Mouse (Mus musculus) neural tube, embryonic 14.5 days (tissue): ENCODE results near the gene Olfr765. TPM values are rescaled to one million over a fixed set of nuclear protein-coding genes. Genes with fewer than 3 reads are reported as not detected.
"Not testable (repeated sequence)": the region's sequence is repeated elsewhere in the genome, so short reads cannot be mapped to it uniquely, and the experiment has no call there.

Experiments used
- ATAC-seq: fragments of 200-750 bp; cut with Nextera tagmentation; 2 replicates; pipeline ENCODE4 v1.8.0; 2017; ENCODE audit warnings: low read depth, mild to moderate bottlenecking, moderate TSS enrichment, moderate library complexity
- H3K27ac ChIP-seq: fragments of 300-500 bp; sonication (generic); 2 replicates; pipeline ENCODE4 v1.5.1; 2014; ENCODE audit warnings: low read depth, mild to moderate bottlenecking, control low read depth, low read length, moderate library complexity, mixed read lengths
- H3K27me3 ChIP-seq: fragments of 300-500 bp; sonication (generic); 2 replicates; pipeline ENCODE4 v1.6.1; 2014; ENCODE audit warnings: low read length; ENCODE audit not compliant: control insufficient read depth, insufficient read depth
- H3K36me3 ChIP-seq: fragments of 300-500 bp; sonication (generic); 2 replicates; pipeline ENCODE4 v1.6.1; 2014; ENCODE audit warnings: low read length, mixed read lengths; ENCODE audit not compliant: control insufficient read depth, insufficient read depth
- H3K4me1 ChIP-seq: fragments of 300-500 bp; sonication (generic); 2 replicates; pipeline ENCODE4 v1.6.1; 2014; ENCODE audit warnings: low read length; ENCODE audit not compliant: control insufficient read depth, insufficient read depth
- H3K4me2 ChIP-seq: fragments of 300-500 bp; sonication (generic); 2 replicates; pipeline ENCODE4 v1.6.1; 2014; ENCODE audit warnings: mild to moderate bottlenecking, low read depth, low read length, control low read depth
- H3K4me3 ChIP-seq: fragments of 300-500 bp; sonication (generic); 2 replicates; pipeline ENCODE4 v1.5.1; 2014; ENCODE audit warnings: low read depth, low read length, control low read depth, mixed read lengths
- H3K9ac ChIP-seq: fragments of 300-500 bp; sonication (generic); replicated peaks from 2 replicates; pipeline ENCODE4 v1.6.1; 2014; ENCODE audit warnings: low read depth, mild to moderate bottlenecking, control low read depth, low read length, mixed read lengths
- H3K9me3 ChIP-seq: fragments of 300-500 bp; sonication (generic); 2 replicates; pipeline ENCODE4 v1.6.1; 2016; ENCODE audit warnings: low read length; ENCODE audit not compliant: control insufficient read depth
- WGBS: fragments of 180-500 bp; shearing (Covaris S2); extraction: QIAGEN DNeasy Blood & Tissue Kit; methylation state at CpG from one replicate; pipeline ENCODE4 v1.1.7; 2014; 5-methylcytosine and 5-hydroxymethylcytosine counted together
- polyA plus RNA-seq: library from polyadenylated mRNA; unstranded; fragments of >200 nt; fragmentation: Nextera tagmentation; extraction: Ambion mirVana; gene quantifications from 2 replicates; pipeline ENCODE4 v1.2.1, GENCODE M21; 2014

Olfr765 gene
- polyA plus RNA-seq, 1 experiment from 2014 or later = not detected

- H3K4me1 ChIP-seq = not testable (repeated sequence)
These were observed 38.3 kb downstream of the Olfr765 start for GRCm38 (mm10) chr10:129011511-129011910.

DNA sequence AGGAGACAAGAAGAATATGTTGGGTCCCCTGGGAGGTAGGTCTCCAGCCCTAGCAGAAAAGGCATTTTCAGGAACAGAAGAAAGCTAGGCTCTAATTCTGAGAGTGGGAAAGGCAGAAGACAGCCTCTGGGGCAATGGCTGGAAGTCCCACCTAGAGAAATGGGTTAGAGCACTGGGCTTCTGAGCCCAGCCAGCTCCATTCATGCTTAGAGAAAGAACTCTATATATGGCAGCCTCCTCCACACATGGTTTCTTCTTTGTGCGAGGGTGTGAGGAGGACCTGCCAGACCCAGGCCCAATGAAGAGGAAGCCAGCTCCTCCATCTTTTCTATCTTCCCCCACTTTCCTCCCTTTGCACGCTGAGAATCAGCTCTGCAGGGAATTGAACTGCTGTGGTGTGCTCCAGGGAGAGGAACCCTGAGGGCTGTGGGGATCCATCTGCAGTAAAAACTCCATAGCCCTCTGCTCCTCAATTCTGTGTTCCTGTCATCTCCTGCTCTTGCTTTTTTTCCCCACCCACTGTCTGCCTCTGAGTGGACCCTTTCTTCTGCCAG, 39.4 kb downstream of the Olfr765 start, which contains the start of gene Olfr763:
Olfr763 (plus strand) TSS at position 504 of the 554 bp plus-strand sequence.
- H3K4me1 ChIP-seq = no peaks in the 10 kb centered on the region
- no peak within 1 kb of the TSS for H3K4me3 ChIP-seq
- WGBS = 70% methylated on average over 2 of the region's 2 CpGs
- no peaks in the 10 kb centered on the region for H3K27me3 ChIP-seq
- no peaks in the 10 kb centered on the region for H3K36me3 ChIP-seq
- H3K9me3 ChIP-seq = no peaks in the 10 kb centered on the region
- no peak within 1 kb of the TSS for H3K27ac ChIP-seq
- no peak for ATAC-seq
- H3K4me2 ChIP-seq = no peak within 1 kb of the TSS
- no peak within 1 kb of the TSS for H3K9ac ChIP-seq

More at GRCm38 (mm10) chr10:129011511-129011910, 38.3 kb downstream of the Olfr765 start:
- H3K4me2 ChIP-seq, H3K36me3 ChIP-seq, H3K9me3 ChIP-seq, H3K4me3 ChIP-seq, H3K27ac ChIP-seq, H3K9ac ChIP-seq, H3K27me3 ChIP-seq, ATAC-seq: not testable (repeated sequence)
- WGBS = 80% methylated on average over 1 of the region's 5 CpGs

DNA sequence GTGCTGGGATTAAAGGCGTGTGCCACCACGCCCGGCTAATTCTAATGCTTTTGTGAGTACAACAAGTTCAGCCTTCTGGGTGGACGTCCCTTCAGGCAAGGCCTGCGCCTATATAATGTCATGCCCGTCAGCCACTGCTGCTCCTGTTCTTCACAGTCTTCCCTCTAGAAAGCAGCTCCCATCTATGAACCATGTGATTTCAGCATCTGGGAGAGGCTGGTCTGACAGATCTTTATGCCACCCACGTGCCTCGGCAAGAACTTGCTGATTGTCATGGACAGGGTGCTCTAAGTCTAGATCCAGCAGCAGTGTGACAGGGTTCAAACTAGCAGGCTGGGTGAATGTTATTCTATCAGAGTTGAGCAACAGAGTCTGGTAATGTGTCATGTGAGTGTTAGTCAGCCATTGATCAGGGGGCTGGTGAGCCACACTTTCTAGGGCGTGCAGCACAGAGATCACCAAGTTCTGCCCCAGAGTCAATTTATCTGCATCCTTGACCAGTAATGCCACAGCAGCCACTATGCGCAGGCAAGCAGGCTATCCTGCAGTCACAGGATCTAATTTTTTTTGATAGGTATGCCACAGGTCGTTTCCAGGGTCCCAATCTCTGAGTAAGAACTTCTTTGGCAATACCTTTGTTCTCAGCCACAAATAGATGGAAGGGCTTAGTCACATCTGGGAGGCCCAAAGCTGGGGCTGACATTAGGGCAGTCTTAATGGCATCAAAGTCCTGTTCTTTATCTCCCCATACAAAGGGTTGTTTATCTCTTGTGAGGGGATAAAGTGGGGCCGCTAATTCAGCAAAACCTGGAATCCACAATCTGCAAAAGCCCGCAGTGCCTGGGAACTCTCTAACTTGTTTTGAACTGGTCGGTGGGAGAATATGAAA, 45.5 kb downstream of the Olfr765 start:
- Histone ChIP-seq H3K36me3 (no peaks in the 10 kb centered on the region), H3K4me3 (no peak overlapping the region), H3K9me3 (no peaks in the 10 kb centered on the region), H3K27me3 (no peaks in the 10 kb centered on the region), H3K27ac (no peak overlapping the region), H3K9ac (no peak overlapping the region), H3K4me2 (no peak overlapping the region), H3K4me1 (no peaks in the 10 kb centered on the region)
- 86% methylated on average over 14 of the region's 14 CpGs for WGBS
- ATAC-seq = no peak

DNA sequence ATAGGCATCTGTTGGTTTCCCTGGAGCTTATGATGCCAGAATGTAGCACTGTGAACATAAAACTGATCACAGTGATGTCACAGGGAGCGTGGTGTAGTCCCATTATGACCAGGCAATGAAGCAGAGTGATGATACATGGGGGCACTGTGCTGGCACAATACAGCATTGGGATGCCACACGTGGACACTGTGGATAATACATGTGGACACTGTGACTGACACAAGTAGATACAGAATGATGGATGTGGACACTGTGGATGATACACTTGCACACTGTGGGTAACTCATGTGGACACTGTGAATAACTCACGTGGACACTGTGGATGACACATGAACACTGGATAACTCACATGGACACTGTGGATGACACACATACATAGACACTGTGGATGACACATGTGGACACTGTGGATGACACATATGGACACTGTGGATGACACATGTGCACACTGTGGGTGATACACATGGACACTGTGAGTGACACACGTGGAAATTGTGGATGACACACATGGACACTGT, 53.2 kb downstream of the Olfr765 start:
- no peak for ATAC-seq
- Histone ChIP-seq H3K36me3 (no peaks in the 10 kb centered on the region), H3K4me3 (no peak overlapping the region), H3K4me1 (no peaks in the 10 kb centered on the region), H3K27ac (no peak overlapping the region), H3K27me3 (no peaks in the 10 kb centered on the region), H3K9ac (no peak overlapping the region), H3K4me2 (no peak overlapping the region), H3K9me3 (no peaks in the 10 kb centered on the region)
- WGBS = 75% methylated on average over 4 of the region's 4 CpGs

DNA sequence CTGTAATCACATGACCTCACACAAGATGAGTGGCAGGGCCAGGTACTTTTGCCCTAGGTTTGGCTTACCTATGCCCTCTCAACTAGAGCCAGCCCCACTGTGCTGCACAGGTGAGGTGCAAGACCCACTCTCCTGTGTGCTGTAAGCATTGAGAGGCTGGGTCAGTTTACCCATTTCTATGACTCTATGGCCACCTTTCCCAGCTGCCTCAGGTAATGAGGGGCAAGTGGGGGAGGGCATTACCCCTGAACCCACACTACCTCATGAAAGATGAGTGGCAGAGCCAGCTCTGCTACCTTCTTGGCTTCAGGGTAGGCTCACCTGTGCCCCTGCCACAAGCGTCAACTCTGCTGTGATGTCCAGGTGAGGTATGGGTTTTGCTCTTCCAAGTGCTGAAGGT, 54.0 kb downstream of the Olfr765 start:
- no peaks in the 10 kb centered on the region for H3K27me3 ChIP-seq
- H3K4me3 ChIP-seq = no peak overlapping the region
- ATAC-seq = no peak
- H3K9ac ChIP-seq = no peak overlapping the region
- H3K9me3 ChIP-seq = no peaks in the 10 kb centered on the region
- H3K4me1 ChIP-seq = no peaks in the 10 kb centered on the region
- 87% methylated on average over 1 of the region's 1 CpGs for WGBS
- no peak overlapping the region for H3K27ac ChIP-seq
- no peaks in the 10 kb centered on the region for H3K36me3 ChIP-seq
- H3K4me2 ChIP-seq = no peak overlapping the region

Other genes with a start within 250 kb of the Olfr765 start
- 35.6 and 42.1 TPM in 2 replicates for gene Dnajc14, start 245.9 kb downstream of the Olfr765 start, polyA plus RNA-seq
- 13.9 and 16.6 TPM in 2 replicates for gene Tmem198b, start 245.6 kb downstream of the Olfr765 start, polyA plus RNA-seq
- gene Sarnp, start 232.7 kb downstream of the Olfr765 start, polyA plus RNA-seq = 146 and 168 TPM in 2 replicates
- 21.2 and 21.9 TPM in 2 replicates for gene Ormdl2, start 228.4 kb downstream of the Olfr765 start, polyA plus RNA-seq
- 8.2 and 8.6 TPM in 2 replicates for gene Gdf11, start 158.3 kb downstream of the Olfr765 start, polyA plus RNA-seq
- 146 and 210 TPM in 2 replicates for gene Cd63, start 149.0 kb downstream of the Olfr765 start, polyA plus RNA-seq
- 18.4 and 19.7 TPM in 2 replicates for gene Rdh5, start 127.1 kb downstream of the Olfr765 start, polyA plus RNA-seq
- 258 and 280 TPM in 2 replicates for gene Bloc1s1, start 126.0 kb downstream of the Olfr765 start, polyA plus RNA-seq
- gene Itga7, start 116.2 kb downstream of the Olfr765 start, polyA plus RNA-seq = 3.3 and 10.3 TPM in 2 replicates
- gene Mettl7b, start 89.0 kb downstream of the Olfr765 start, polyA plus RNA-seq = not detected in 2 replicates
- not detected in 2 replicates for gene Olfr9, start 60.6 kb downstream of the Olfr765 start, polyA plus RNA-seq
- gene Olfr763, start 39.2 kb downstream of the Olfr765 start, polyA plus RNA-seq = not detected in 2 replicates
- not detected in 2 replicates for gene Olfr764-ps1, start 10.1 kb downstream of the Olfr765 start, polyA plus RNA-seq
- gene Olfr766-ps1, start 19.0 kb upstream of the Olfr765 start, polyA plus RNA-seq = not detected in 2 replicates
- not detected in 2 replicates for gene Olfr767, start 32.9 kb upstream of the Olfr765 start, polyA plus RNA-seq
- not detected in 2 replicates for gene Olfr768, start 49.4 kb upstream of the Olfr765 start, polyA plus RNA-seq
- gene Olfr769, start 67.9 kb upstream of the Olfr765 start, polyA plus RNA-seq = not detected in 2 replicates
- gene Olfr770, start 89.0 kb upstream of the Olfr765 start, polyA plus RNA-seq = not detected in 2 replicates
- gene Olfr771, start 114.8 kb upstream of the Olfr765 start, polyA plus RNA-seq = not detected in 2 replicates
- gene Olfr772, start 127.9 kb upstream of the Olfr765 start, polyA plus RNA-seq = not detected in 2 replicates
- not detected in 2 replicates for gene Olfr773, start 137.4 kb upstream of the Olfr765 start, polyA plus RNA-seq
- not detected in 2 replicates for gene Olfr774, start 186.2 kb upstream of the Olfr765 start, polyA plus RNA-seq
- not detected in 2 replicates for gene Olfr775, start 198.4 kb upstream of the Olfr765 start, polyA plus RNA-seq
- gene Olfr776, start 209.1 kb upstream of the Olfr765 start, polyA plus RNA-seq = not detected in 2 replicates
- gene Olfr777, start 221.5 kb upstream of the Olfr765 start, polyA plus RNA-seq = not detected in 2 replicates